Mouse (Mus musculus) heart, postnatal 0 days (tissue): ENCODE measurements around the gene Olfr70.

Experiments
- CTCF ChIP-seq: IDR thresholded peaks from 2 replicates; pipeline ENCODE4 v1.5.1; 2016; ENCODE audit warnings: antibody characterized with exemption, control low read depth, low read depth
- EP300 ChIP-seq: IDR thresholded peaks from 2 replicates; pipeline ENCODE4 v1.6.1; 2016; ENCODE audit warnings: antibody characterized with exemption, low read depth

- TF ChIP-seq CTCF, result no peak
- TF ChIP-seq EP300, result no peak
Measured at GRCm38 (mm10) chr4:43742637-43743036, 42.0 kb upstream of the Olfr70 start.
